Mouse (Mus musculus) limb, embryonic 15.5 days (tissue): ENCODE results near the gene 9530068E07Rik. TPM values are rescaled to one million over a fixed set of nuclear protein-coding genes. Genes with fewer than 3 reads are reported as not detected.
"Not testable (repeated sequence)": the region's sequence is repeated elsewhere in the genome, so short reads cannot be mapped to it uniquely, and the experiment has no call there.

ENCODE experiments used
- ATAC-seq: fragments of 200-750 bp; cut with Nextera tagmentation; 2 replicates; pipeline ENCODE4 v1.8.0; 2017; ENCODE audit warnings: low read depth, moderate TSS enrichment; ENCODE audit not compliant: insufficient number of reproducible peaks, low FRiP score, low TSS enrichment
- H3K27ac ChIP-seq: fragments of 300-500 bp; sonication (generic); 2 replicates; pipeline ENCODE4 v1.5.1; 2015; ENCODE audit warnings: moderate library complexity, mild to moderate bottlenecking, inconsistent platforms
- H3K27me3 ChIP-seq: fragments of 300-500 bp; sonication (generic); 2 replicates; pipeline ENCODE4 v1.6.1; 2015; ENCODE audit warnings: inconsistent platforms
- H3K36me3 ChIP-seq: fragments of 300-500 bp; sonication (generic); 2 replicates; pipeline ENCODE4 v1.6.1; 2015; ENCODE audit warnings: inconsistent platforms
- H3K4me1 ChIP-seq: fragments of 300-500 bp; sonication (generic); 2 replicates; pipeline ENCODE4 v1.6.1; 2015; ENCODE audit warnings: inconsistent platforms
- H3K4me2 ChIP-seq: fragments of 300-500 bp; sonication (generic); 2 replicates; pipeline ENCODE4 v1.6.1; 2015; ENCODE audit warnings: mild to moderate bottlenecking, inconsistent platforms
- H3K4me3 ChIP-seq: fragments of 300-500 bp; sonication (generic); 2 replicates; pipeline ENCODE4 v1.5.1; 2015; ENCODE audit warnings: mild to moderate bottlenecking, inconsistent platforms
- H3K9ac ChIP-seq: fragments of 300-500 bp; sonication (generic); 2 replicates; pipeline ENCODE4 v1.6.1; 2015; ENCODE audit warnings: inconsistent platforms
- H3K9me3 ChIP-seq: fragments of 300-500 bp; sonication (generic); 2 replicates; pipeline ENCODE4 v1.6.1; 2016; ENCODE audit warnings: inconsistent platforms
- WGBS: fragments of 180-500 bp; shearing (Covaris S2); methylation state at CpG from one replicate; pipeline ENCODE4 v1.1.7; 2015; 5-methylcytosine and 5-hydroxymethylcytosine counted together
- polyA plus RNA-seq: library from polyadenylated mRNA; unstranded; fragments of >200 nt; fragmentation: Nextera tagmentation; extraction: Ambion mirVana; gene quantifications from 2 replicates; pipeline ENCODE4 v1.2.1, GENCODE M21; 2015

9530068E07Rik gene
- polyA plus RNA-seq, 1 experiment from 2014 or later, result 197 TPM

DNA sequence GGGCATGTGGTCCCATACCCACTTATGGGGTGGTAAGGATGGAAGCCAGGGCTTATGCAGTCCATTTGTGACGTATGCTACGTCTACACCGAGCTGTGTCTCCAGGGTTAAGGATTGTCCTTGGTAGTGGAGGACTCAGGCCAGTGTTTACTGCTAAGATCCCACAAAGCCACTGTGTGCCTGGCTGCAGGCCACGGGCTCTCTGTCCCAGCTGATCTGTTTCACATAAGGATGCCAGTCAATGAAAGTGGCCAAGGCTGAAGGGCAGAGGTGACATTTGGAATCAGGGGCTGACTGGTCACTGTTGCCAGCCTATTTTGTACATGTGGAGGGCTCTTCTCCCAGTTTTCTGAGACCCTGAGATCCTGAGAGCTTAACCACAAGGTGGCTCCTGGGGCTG is 18.6 kb upstream of the 9530068E07Rik start:
- Histone ChIP-seq H3K9me3 (no peaks in the 10 kb centered on the region), H3K4me2 (no peak overlapping the region), H3K36me3 (peaks cover 71% of the 10 kb centered on the region), H3K4me3 (no peak overlapping the region), H3K27ac (no peak overlapping the region), H3K27me3 (no peaks in the 10 kb centered on the region), H3K4me1 (peaks cover 5% of the 10 kb centered on the region; the same call in 1 of the 2 replicates), H3K9ac (no peak overlapping the region)
- no peak for ATAC-seq
- 89% methylated on average over 4 of the region's 4 CpGs for WGBS

DNA sequence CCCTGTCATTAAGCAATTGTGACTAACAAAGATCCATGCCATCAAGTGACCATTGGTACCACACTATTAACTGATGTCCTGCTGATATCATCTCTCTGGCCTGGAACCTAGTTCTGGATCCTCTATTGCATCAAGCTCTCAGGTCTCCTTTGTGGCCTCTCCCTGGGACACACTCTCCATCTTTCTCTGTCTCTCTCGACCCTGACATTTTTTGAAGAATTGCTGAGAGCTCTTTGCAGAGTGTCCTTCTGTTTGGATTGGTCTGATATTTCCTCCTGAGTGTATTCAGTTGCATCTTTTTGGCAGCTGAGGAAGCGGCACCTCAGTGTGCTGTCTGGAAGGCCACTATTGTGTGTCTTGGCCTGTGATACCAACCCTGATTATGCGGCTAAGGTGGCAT is 17.0 kb upstream of the 9530068E07Rik start:
- H3K36me3 ChIP-seq, result peaks cover 86% of the 10 kb centered on the region
- H3K4me3 ChIP-seq, result no peak overlapping the region
- no peaks in the 10 kb centered on the region for H3K9me3 ChIP-seq
- no peak overlapping the region for H3K4me2 ChIP-seq
- no peak overlapping the region for H3K9ac ChIP-seq
- ATAC-seq, result no peak
- H3K27ac ChIP-seq, result no peak overlapping the region
- 87% methylated on average over 3 of the region's 3 CpGs for WGBS
- no peaks in the 10 kb centered on the region for H3K27me3 ChIP-seq
- H3K4me1 ChIP-seq, result no peaks in the 10 kb centered on the region

DNA sequence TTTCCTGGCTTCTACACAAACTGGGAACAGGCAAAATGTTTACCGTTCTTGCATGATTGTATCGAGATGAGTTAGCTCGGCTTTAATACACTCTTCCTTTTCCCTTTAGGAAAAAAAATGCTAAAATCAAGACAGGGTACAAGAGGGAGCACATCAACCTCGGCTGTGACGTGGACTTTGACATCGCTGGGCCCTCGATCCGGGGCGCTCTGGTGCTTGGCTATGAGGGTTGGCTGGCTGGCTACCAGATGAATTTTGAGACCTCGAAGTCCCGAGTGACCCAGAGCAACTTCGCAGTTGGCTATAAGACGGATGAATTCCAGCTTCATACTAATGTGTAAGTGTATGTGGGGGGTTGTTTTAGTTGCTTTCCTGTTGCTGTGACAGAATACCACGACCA is 12.5 kb upstream of the 9530068E07Rik start:
- Histone ChIP-seq H3K9me3 (no peaks in the 10 kb centered on the region), H3K36me3 (peaks cover 93% of the 10 kb centered on the region), H3K27ac (no peak overlapping the region), H3K27me3 (no peaks in the 10 kb centered on the region), H3K4me1 (no peaks in the 10 kb centered on the region), H3K9ac (no peak overlapping the region), H3K4me2 (no peak overlapping the region), H3K4me3 (no peak overlapping the region)
- ATAC-seq, result no peak
- WGBS, result 94% methylated on average over 14 of the region's 14 CpGs

DNA sequence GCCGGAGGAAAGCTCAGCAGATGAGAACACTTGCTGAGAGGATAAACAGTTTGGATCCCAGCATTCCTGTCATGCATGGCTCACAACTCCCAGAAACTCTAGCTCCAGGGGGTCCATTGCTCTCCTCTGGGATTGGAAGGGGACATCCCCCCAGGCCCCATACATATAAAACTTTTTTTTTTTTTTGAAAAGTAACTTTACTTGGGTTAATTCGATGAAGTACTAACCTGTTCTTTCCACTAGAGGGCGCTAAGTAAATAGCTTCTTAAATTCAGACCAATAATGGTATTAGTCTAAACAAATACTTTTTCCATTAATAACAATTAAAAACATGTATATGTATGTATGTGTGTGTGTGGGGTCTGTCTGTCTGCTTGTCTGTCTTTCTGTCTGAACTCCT is 11.6 kb upstream of the 9530068E07Rik start:
- peaks cover 89% of the 10 kb centered on the region for H3K36me3 ChIP-seq
- H3K4me3 ChIP-seq, result no peak overlapping the region
- WGBS, result 54% methylated on average over 3 of the region's 3 CpGs
- no peak overlapping the region for H3K27ac ChIP-seq
- no peaks in the 10 kb centered on the region for H3K27me3 ChIP-seq
- no peak overlapping the region for H3K9ac ChIP-seq
- no peak for ATAC-seq
- H3K4me2 ChIP-seq, result no peak overlapping the region
- H3K9me3 ChIP-seq, result no peaks in the 10 kb centered on the region
- no peaks in the 10 kb centered on the region for H3K4me1 ChIP-seq

GRCm38 (mm10) chr11:52386892-52387291 is 9.3 kb upstream of the 9530068E07Rik start:
- Histone ChIP-seq H3K4me3 (no peak overlapping the region), H3K4me2 (no peak overlapping the region), H3K9me3 (no peaks in the 10 kb centered on the region), H3K27me3 (no peaks in the 10 kb centered on the region), H3K4me1 (no peaks in the 10 kb centered on the region), H3K27ac (no peak overlapping the region), H3K36me3 (peaks cover 78% of the 10 kb centered on the region), H3K9ac (no peak overlapping the region)
- 96% methylated on average over 3 of the region's 3 CpGs for WGBS
- no peak for ATAC-seq

DNA sequence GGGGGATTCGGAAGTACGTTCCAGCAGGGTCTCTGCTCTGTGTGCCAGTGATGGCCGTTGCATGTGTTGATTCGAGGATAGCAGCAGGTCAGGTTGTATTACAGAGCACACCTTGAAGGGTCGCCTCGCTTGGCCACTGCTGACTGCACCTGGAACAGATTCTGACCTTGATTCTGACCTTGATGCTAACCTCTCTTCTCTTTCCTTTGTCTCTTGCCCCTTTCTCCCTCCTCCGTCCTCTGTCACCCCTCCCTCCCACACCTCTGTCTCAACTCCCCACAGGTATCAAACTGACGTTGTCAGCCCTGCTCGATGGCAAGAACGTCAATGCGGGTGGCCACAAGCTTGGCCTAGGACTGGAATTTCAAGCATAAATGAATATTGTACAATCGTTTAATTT is 8.1 kb upstream of the 9530068E07Rik start:
- H3K9ac ChIP-seq, result no peak overlapping the region
- no peak for ATAC-seq
- H3K36me3 ChIP-seq, result peaks cover 70% of the 10 kb centered on the region
- no peaks in the 10 kb centered on the region for H3K4me1 ChIP-seq
- H3K4me2 ChIP-seq, result no peak overlapping the region
- no peaks in the 10 kb centered on the region for H3K27me3 ChIP-seq
- H3K4me3 ChIP-seq, result no peak overlapping the region
- no peaks in the 10 kb centered on the region for H3K9me3 ChIP-seq
- no peak overlapping the region for H3K27ac ChIP-seq
- WGBS, result 86% methylated on average over 12 of the region's 12 CpGs

DNA sequence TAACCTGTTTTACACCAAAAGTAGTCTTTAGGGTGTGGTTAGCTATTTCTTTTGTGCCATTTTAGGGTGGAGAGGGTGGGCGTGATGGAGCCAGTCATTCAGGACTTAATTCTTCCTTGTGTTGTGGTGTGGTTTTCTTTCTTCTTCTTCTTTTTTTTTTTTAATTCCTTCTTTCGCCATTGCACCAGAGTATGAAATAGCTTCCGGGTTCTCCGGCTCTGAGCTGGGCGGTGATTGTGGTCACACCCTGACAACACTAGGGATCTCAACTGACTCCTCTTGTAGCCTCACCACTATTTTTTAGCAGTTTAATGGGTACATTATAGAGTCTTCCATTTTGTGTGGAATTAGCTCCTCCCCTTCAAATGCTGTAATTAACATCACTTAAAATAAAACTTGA is 7.2 kb upstream of the 9530068E07Rik start:
- not testable (repeated sequence) for H3K4me2 ChIP-seq, H3K9me3 ChIP-seq, H3K9ac ChIP-seq, H3K27me3 ChIP-seq, H3K27ac ChIP-seq, ATAC-seq, H3K4me1 ChIP-seq, H3K4me3 ChIP-seq
- H3K36me3 ChIP-seq, result peaks cover 63% of the 10 kb centered on the region
- WGBS, result 87% methylated on average over 5 of the region's 5 CpGs

- Histone ChIP-seq H3K9ac (no peak overlapping the region), H3K27ac (no peak overlapping the region), H3K9me3 (no peaks in the 10 kb centered on the region), H3K4me3 (no peak overlapping the region), H3K36me3 (peaks cover 55% of the 10 kb centered on the region), H3K27me3 (no peaks in the 10 kb centered on the region), H3K4me2 (no peak overlapping the region), H3K4me1 (no peaks in the 10 kb centered on the region)
- no peak for ATAC-seq
- WGBS, result 85% methylated on average over 7 of the region's 7 CpGs
Measured at GRCm38 (mm10) chr11:52389933-52390332, 6.3 kb upstream of the 9530068E07Rik start.

DNA sequence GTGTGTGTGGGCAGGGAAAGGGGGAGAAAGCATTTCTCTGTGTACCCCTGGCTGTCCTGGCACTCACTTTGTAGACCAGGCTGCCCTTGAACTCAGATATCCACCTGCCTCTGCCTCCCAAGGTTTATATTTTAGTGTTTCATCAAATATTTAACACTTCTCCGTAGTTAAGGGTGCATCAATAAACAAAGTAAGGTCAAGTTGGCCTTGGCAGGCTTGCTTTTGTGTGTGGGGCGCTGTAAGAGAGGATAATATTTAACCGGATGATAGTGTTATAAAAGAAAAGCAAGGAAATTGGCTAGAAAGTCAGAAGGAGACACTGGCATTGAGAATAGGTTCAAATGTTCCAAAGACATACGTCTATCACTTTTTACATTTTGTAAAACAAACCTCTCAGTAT is 1.7 kb upstream of the 9530068E07Rik start:
- no peak for ATAC-seq
- no peaks in the 10 kb centered on the region for H3K27me3 ChIP-seq
- no peak overlapping the region for H3K4me3 ChIP-seq
- no peak overlapping the region for H3K27ac ChIP-seq
- no peak overlapping the region for H3K9ac ChIP-seq
- H3K4me1 ChIP-seq, result peaks cover 14% of the 10 kb centered on the region
- 78% methylated on average over 4 of the region's 4 CpGs for WGBS
- H3K4me2 ChIP-seq, result no peak overlapping the region
- H3K9me3 ChIP-seq, result no peaks in the 10 kb centered on the region
- H3K36me3 ChIP-seq, result peaks cover 13% of the 10 kb centered on the region

DNA sequence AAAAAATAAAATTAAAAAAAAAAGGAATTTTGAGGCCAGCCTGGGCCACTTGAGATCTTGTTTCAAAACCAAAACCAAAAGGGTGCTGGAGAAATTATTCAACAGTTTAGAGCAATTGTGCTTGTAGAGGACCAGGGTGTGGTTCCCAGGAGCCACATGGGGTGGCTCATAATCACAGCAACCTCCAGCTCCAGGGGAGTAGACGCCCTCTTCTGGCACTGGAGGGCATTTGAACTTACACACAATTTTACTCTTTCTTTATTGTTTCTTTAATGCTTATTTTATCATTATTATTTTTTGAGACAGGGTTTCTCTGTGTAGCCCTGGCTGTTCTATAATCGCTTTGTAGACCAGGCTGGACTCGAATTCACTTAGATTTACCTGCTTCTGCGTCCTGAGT is 885 bp upstream of the 9530068E07Rik start:
- Histone ChIP-seq H3K4me3 (no peak overlapping the region; the same call in 1 of the 2 replicates), H3K27ac (no peak overlapping the region), H3K9ac (no peak overlapping the region), H3K36me3 (0 out of 2 replicates have a peak, but pooled peaks cover 6% of the 10 kb centered on the region), H3K4me1 (peaks cover 20% of the 10 kb centered on the region), H3K27me3 (no peaks in the 10 kb centered on the region), H3K4me2 (no peak overlapping the region), H3K9me3 (no peaks in the 10 kb centered on the region)
- WGBS, result 28% methylated on average over 4 of the region's 4 CpGs
- no peak for ATAC-seq

DNA sequence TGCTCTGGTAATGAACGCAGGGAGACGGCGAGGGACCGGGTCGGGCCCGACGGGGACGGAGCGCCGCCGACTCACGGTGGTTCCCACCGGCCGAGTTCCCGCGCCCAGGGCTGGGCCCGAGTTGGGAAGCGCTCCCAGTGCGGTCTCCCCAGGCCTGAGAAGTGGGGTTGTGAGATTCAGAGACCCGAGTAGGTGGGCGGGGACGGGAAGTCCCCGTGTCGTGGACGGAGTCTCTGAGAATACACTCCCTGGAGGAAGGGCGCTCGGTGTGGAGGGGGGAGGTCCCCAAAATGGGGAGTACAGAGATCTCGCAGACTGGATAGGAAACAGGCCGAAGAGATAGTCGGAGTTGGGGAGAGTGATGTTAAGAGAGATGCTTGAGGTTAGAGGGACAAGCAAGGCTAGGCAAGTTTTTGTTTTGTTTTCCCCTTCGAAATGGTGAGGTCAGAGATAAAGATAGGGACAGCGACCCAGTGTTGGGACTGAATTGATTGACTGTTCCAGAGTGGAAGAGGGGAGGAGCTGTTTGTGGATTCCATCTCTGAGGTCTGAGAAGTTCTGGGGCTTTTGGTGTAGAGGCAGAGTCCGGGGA is 465 bp downstream of the 9530068E07Rik start:
- Histone ChIP-seq H3K27ac (peak overlapping the region; percentile 94), H3K4me1 (peaks cover 24% of the 10 kb centered on the region), H3K36me3 (0 out of 2 replicates have a peak, but pooled peaks cover 5% of the 10 kb centered on the region), H3K4me2 (peak overlapping the region; percentile 61), H3K9ac (peak overlapping the region; percentile 95), H3K27me3 (no peaks in the 10 kb centered on the region), H3K4me3 (peak overlapping the region; percentile 96), H3K9me3 (no peaks in the 10 kb centered on the region)
- peak; percentile 71 for ATAC-seq
- 1% methylated on average over 32 of the region's 33 CpGs for WGBS

GRCm38 (mm10) chr11:52397385-52397987 is 1.3 kb downstream of the 9530068E07Rik start:
- no peaks in the 10 kb centered on the region for H3K27me3 ChIP-seq
- H3K27ac ChIP-seq, result peak overlapping the region; percentile 94
- H3K4me3 ChIP-seq, result peak overlapping the region; percentile 96
- peak overlapping the region; percentile 61 for H3K4me2 ChIP-seq
- H3K4me1 ChIP-seq, result peaks cover 24% of the 10 kb centered on the region
- no peaks in the 10 kb centered on the region for H3K36me3 ChIP-seq
- peak overlapping the region; percentile 95 for H3K9ac ChIP-seq
- H3K9me3 ChIP-seq, result no peaks in the 10 kb centered on the region
- ATAC-seq, result no peak
- 78% methylated on average over 4 of the region's 4 CpGs for WGBS
